Mouse (Mus musculus): ENCODE measurements around the gene Acot12. TPM values are rescaled to one million over a fixed set of nuclear protein-coding genes. Genes with fewer than 3 reads are reported as not detected.

The Acot12 gene
- polyA plus RNA-seq, 1 experiment from 2014 or later, result not detected

DNA sequence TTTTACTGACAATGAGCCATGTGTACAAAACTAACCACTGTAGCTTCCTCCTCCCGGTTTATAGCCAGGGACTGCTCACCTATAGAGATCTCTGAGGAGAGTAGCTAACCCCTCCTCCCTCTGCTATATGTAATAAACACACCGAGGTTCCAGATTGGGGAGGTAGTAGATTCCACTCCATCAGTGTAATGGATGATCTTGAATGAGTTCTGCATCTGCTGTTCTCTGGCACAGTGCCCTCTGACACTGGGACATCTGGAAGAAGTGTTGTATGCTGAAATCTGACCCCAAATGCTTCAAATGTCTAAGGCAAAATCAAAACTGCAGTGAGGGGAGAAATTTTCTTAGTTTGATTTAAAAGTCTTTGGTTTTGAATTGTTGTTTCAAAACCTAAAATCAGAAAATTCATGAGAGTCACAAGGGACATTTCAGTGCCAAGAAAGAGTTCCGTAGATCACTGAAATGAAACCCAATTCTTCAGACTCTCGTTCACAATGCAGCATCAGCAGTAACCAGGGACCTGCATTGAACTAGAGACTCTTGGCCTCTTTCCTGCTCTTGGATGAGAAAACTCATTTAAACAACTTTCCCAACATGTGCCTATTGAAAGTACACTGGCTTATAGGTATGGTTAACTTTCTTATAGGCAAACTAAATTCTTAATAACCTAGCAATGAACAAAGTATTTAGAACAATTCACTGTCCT is 83.7 kb downstream of the Acot12 start:
- Histone ChIP-seq H3K27ac (ENCODE audit: low read depth, low read length) (no peak overlapping the region), H3K4me2 (ENCODE audit: low read length) (no peak overlapping the region), H3K27me3 (replicated peaks; ENCODE audit: control insufficient read depth, insufficient read depth, low read length) (no peaks in the 10 kb centered on the region), H3K9ac (ENCODE audit: low read length) (no peak overlapping the region), H3K36me3 (ENCODE audit: control insufficient read depth, insufficient read depth, low read length) (no peaks in the 10 kb centered on the region), H3K9me3 (replicated peaks; ENCODE audit: control insufficient read depth, low read length) (no peaks in the 10 kb centered on the region), H3K4me3 (ENCODE audit: low read depth, low read length) (no peak overlapping the region), H3K4me1 (ENCODE audit: control insufficient read depth, insufficient read depth, low read length) (no peaks in the 10 kb centered on the region)
- no peak for DNase-seq (ENCODE audit: low spot score)
- 74% methylated on average over 4 of the region's 4 CpGs for WGBS
- ATAC-seq, result no peak

DNA sequence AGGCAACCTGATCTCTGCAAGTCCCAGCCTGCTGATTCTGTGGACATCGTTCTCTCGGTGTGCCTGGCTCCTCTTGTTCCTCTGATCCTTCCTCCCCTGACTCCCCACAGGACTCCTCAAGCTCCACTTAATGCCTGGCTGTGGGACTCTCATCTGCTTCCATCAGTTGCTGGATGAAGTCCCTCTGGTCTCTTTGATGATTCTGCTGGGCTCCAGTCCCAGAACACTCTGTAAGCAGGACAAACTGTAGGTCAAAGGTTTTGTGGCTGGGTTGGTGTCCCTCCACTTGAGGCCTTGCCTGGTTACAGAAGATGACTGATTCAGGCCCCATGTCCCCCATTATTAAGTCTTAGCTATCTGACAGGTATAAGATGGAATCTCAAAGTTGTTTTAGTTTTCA is 84.8 kb downstream of the Acot12 start:
- no peak for ATAC-seq
- H3K9ac ChIP-seq (ENCODE audit: low read length), result no peak overlapping the region
- H3K27ac ChIP-seq (ENCODE audit: low read depth, low read length), result no peak overlapping the region
- H3K4me1 ChIP-seq (ENCODE audit: control insufficient read depth, insufficient read depth, low read length), result no peaks in the 10 kb centered on the region
- no peak overlapping the region for H3K4me2 ChIP-seq (ENCODE audit: low read length)
- no peak for DNase-seq (ENCODE audit: low spot score)
- no peaks in the 10 kb centered on the region for H3K9me3 ChIP-seq (replicated peaks; ENCODE audit: control insufficient read depth, low read length)
- no peak overlapping the region for H3K4me3 ChIP-seq (ENCODE audit: low read depth, low read length)
- 92% methylated on average over 2 of the region's 2 CpGs for WGBS
- no peaks in the 10 kb centered on the region for H3K36me3 ChIP-seq (ENCODE audit: control insufficient read depth, insufficient read depth, low read length)
- H3K27me3 ChIP-seq (replicated peaks; ENCODE audit: control insufficient read depth, insufficient read depth, low read length), result no peaks in the 10 kb centered on the region

DNA sequence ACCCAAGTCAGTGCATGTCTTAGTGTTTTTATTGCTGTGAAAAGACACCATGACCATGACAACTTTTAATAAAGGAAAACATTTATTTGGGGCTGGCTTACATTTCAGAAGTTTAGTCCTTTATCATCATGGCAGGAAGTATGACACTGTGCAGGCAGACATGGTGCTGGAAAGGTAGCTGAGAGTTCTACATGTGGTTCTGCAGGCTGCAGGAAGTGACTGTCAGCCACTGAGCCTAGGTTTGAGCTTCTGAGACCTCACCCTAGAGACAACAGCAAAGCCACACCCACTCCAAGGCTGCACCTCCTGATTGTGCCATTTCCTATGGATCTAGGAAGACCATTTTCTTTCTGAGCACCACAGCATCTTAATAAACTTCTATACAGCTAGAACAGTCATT is 86.6 kb downstream of the Acot12 start:
- H3K27ac ChIP-seq (ENCODE audit: low read depth, low read length), result no peak overlapping the region
- no peak overlapping the region for H3K4me2 ChIP-seq (ENCODE audit: low read length)
- no peak overlapping the region for H3K4me3 ChIP-seq (ENCODE audit: low read depth, low read length)
- H3K27me3 ChIP-seq (replicated peaks; ENCODE audit: control insufficient read depth, insufficient read depth, low read length), result no peaks in the 10 kb centered on the region
- no peaks in the 10 kb centered on the region for H3K9me3 ChIP-seq (replicated peaks; ENCODE audit: control insufficient read depth, low read length)
- ATAC-seq (no peak), DNase-seq (ENCODE audit: low spot score) (no peak)
- no peaks in the 10 kb centered on the region for H3K36me3 ChIP-seq (ENCODE audit: control insufficient read depth, insufficient read depth, low read length)
- no peaks in the 10 kb centered on the region for H3K4me1 ChIP-seq (ENCODE audit: control insufficient read depth, insufficient read depth, low read length)
- H3K9ac ChIP-seq (ENCODE audit: low read length), result no peak overlapping the region

Small RNAs within 50 kb of the gene (microRNA-seq; reads per million reads assigned to microRNA genes)
- not detected for gene Gm27656

Other genes starting within 250 kb of the Acot12 start
- gene Zcchc9, start 66.2 kb downstream of the Acot12 start, polyA plus RNA-seq (2014; fragmentation: Nextera tagmentation; extraction: Ambion mirVana), result 9.8 and 12.8 TPM in 2 replicates
- gene Ckmt2, start 135.4 kb downstream of the Acot12 start, polyA plus RNA-seq (2014; fragmentation: Nextera tagmentation; extraction: Ambion mirVana), result not detected in 2 replicates